Mouse (Mus musculus) lung, embryonic 16.5 days (tissue): ENCODE data around the gene Emilin3. TPM values are rescaled to one million over a fixed set of nuclear protein-coding genes. Genes with fewer than 3 reads are reported as not detected.
A peak's percentile ranks its signal among the peaks of the same experiment; 100 is the strongest.

Source experiments
- ATAC-seq: fragments of 200-750 bp; cut with Nextera tagmentation; 2 replicates; pipeline ENCODE4 v1.8.0; 2017; ENCODE audit warnings: low read depth, mild to moderate bottlenecking, moderate library complexity
- H3K27ac ChIP-seq: fragments of 300-500 bp; sonication (generic); 2 replicates; pipeline ENCODE4 v1.5.1; 2014; ENCODE audit warnings: mild to moderate bottlenecking, control low read depth, low read length
- H3K27me3 ChIP-seq: fragments of 300-500 bp; sonication (generic); 2 replicates; pipeline ENCODE4 v1.6.1; 2014; ENCODE audit warnings: low read depth, low read length, mixed read lengths; ENCODE audit not compliant: control insufficient read depth, insufficient read depth
- H3K36me3 ChIP-seq: fragments of 300-500 bp; sonication (generic); 2 replicates; pipeline ENCODE4 v1.6.1; 2014; ENCODE audit warnings: low read length; ENCODE audit not compliant: control insufficient read depth, insufficient read depth
- H3K4me1 ChIP-seq: fragments of 300-500 bp; sonication (generic); replicated peaks from 2 replicates; pipeline ENCODE4 v1.6.1; 2014; ENCODE audit warnings: low read length, mixed read lengths; ENCODE audit not compliant: control insufficient read depth, insufficient read depth
- H3K4me2 ChIP-seq: fragments of 300-500 bp; sonication (generic); 2 replicates; pipeline ENCODE4 v1.6.1; 2014; ENCODE audit warnings: low read depth, low read length, control low read depth
- H3K4me3 ChIP-seq: fragments of 300-500 bp; sonication (generic); 2 replicates; pipeline ENCODE4 v1.5.1; 2014; ENCODE audit warnings: mild to moderate bottlenecking, low read length, control low read depth
- H3K9ac ChIP-seq: fragments of 300-500 bp; sonication (generic); 2 replicates; pipeline ENCODE4 v1.6.1; 2014; ENCODE audit warnings: low read length, control low read depth
- H3K9me3 ChIP-seq: fragments of 300-500 bp; sonication (generic); 2 replicates; pipeline ENCODE4 v1.6.1; 2016; ENCODE audit warnings: low read length; ENCODE audit not compliant: control insufficient read depth
- WGBS: fragments of 180-500 bp; shearing (Covaris S2); extraction: QIAGEN DNeasy Blood & Tissue Kit; methylation state at CpG from one replicate; pipeline ENCODE4 v1.1.7; 2014; 5-methylcytosine and 5-hydroxymethylcytosine counted together
- polyA plus RNA-seq: library from polyadenylated mRNA; unstranded; fragments of >200 nt; fragmentation: Nextera tagmentation; extraction: Ambion mirVana; gene quantifications from 2 replicates; pipeline ENCODE4 v1.2.1, GENCODE M21; 2015

Emilin3 gene
- polyA plus RNA-seq, 1 experiment from 2014 or later = 8.2 TPM

- Histone ChIP-seq H3K36me3 (no peaks in the 10 kb centered on the region), H3K27me3 (no peaks in the 10 kb centered on the region), H3K4me3 (peak overlapping the region; percentile 17; the same call in 1 of the 2 replicates), H3K4me2 (peak overlapping the region; percentile 26), H3K27ac (no peak overlapping the region), H3K9me3 (no peaks in the 10 kb centered on the region), H3K4me1 (peaks cover 6% of the 10 kb centered on the region), H3K9ac (0 out of 2 replicates have a peak overlapping the region, but pooled peaks have one; percentile 23)
- ATAC-seq = no peak
- WGBS = 64% methylated on average over 3 of the region's 3 CpGs
These were observed 40.8 kb downstream of the Emilin3 start for GRCm38 (mm10) chr2:160871310-160871709.

- Histone ChIP-seq H3K4me3 (no peak overlapping the region), H3K9me3 (no peaks in the 10 kb centered on the region), H3K9ac (no peak overlapping the region), H3K36me3 (no peaks in the 10 kb centered on the region), H3K27ac (no peak overlapping the region), H3K4me2 (no peak overlapping the region), H3K27me3 (no peaks in the 10 kb centered on the region), H3K4me1 (peaks cover 6% of the 10 kb centered on the region)
- no peak for ATAC-seq
- 74% methylated on average over 3 of the region's 3 CpGs for WGBS
These were observed 42.7 kb downstream of the Emilin3 start for GRCm38 (mm10) chr2:160869446-160869845.

GRCm38 (mm10) chr2:160865266-160865665 is 46.9 kb downstream of the Emilin3 start:
- Histone ChIP-seq H3K36me3 (no peaks in the 10 kb centered on the region), H3K9me3 (no peaks in the 10 kb centered on the region), H3K4me1 (0 out of 2 replicates have a peak, but pooled peaks cover 1% of the 10 kb centered on the region), H3K27ac (no peak overlapping the region), H3K9ac (no peak overlapping the region), H3K4me3 (no peak overlapping the region), H3K27me3 (no peaks in the 10 kb centered on the region), H3K4me2 (no peak overlapping the region)
- WGBS = 78% methylated on average over 2 of the region's 2 CpGs
- no peak for ATAC-seq

DNA sequence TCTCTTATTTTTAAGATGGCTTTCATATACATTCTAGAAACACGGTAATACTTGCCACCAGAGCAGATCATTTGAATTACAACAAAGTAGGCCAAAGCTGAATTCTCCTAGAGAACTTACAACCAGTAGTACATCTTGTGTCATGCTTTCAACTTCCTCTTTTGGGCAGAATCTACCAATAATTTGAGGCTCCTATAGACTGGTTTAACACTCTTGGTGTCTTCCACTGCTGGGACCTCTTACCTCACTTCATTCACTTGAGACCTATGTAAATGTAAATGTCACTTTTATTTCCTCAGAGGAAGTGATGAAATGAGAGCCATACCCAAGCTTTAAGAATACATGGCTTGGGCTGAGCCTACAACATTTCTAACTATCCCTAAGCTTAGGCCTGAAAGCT is 48.0 kb downstream of the Emilin3 start:
- H3K4me1 ChIP-seq = 0 out of 2 replicates have a peak, but pooled peaks cover 2% of the 10 kb centered on the region
- no peaks in the 10 kb centered on the region for H3K9me3 ChIP-seq
- no peaks in the 10 kb centered on the region for H3K27me3 ChIP-seq
- 82% methylated on average over 1 of the region's 1 CpGs for WGBS
- H3K4me2 ChIP-seq = no peak overlapping the region
- no peaks in the 10 kb centered on the region for H3K36me3 ChIP-seq
- no peak overlapping the region for H3K27ac ChIP-seq
- ATAC-seq = no peak
- H3K4me3 ChIP-seq = no peak overlapping the region
- no peak overlapping the region for H3K9ac ChIP-seq

DNA sequence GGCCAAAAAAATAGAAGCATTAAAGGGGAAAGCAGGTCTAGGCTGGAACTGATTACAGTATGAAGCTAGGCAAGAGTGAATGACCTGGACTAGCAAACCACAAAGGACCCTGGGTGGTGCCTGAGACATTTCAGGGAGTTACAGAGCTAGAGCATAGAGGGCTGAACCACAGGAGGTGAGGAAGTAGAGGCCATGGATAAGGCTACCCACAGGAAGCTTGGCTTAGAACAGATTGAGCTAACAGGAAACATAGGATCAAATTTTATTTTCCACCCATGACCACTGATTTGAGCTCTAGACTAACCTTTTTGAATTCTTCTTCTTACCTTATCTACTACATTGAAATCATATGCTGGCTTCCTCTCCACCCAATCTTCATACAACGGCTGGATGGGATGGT is 51.8 kb downstream of the Emilin3 start:
- Histone ChIP-seq H3K4me2 (no peak overlapping the region), H3K9me3 (no peaks in the 10 kb centered on the region), H3K27me3 (no peaks in the 10 kb centered on the region), H3K4me3 (no peak overlapping the region), H3K4me1 (0 out of 2 replicates have a peak, but pooled peaks cover 2% of the 10 kb centered on the region), H3K36me3 (no peaks in the 10 kb centered on the region), H3K27ac (no peak overlapping the region), H3K9ac (no peak overlapping the region)
- ATAC-seq = no peak
- 48% methylated on average over 1 of the region's 1 CpGs for WGBS

Other genes starting within 250 kb of the Emilin3 start
- 46.0 and 49.6 TPM in 2 replicates for gene Plcg1, start 181.0 kb downstream of the Emilin3 start, polyA plus RNA-seq
- gene Zhx3, start 39.3 kb downstream of the Emilin3 start, polyA plus RNA-seq = 11.4 and 12.3 TPM in 2 replicates
- 3.6 and 3.9 TPM in 2 replicates for gene Lpin3, start 31.7 kb downstream of the Emilin3 start, polyA plus RNA-seq
- gene Chd6, start 196.7 kb upstream of the Emilin3 start, polyA plus RNA-seq = 33.8 and 33.9 TPM in 2 replicates